Mouse (Mus musculus) limb, embryonic 13.5 days (tissue): Measurements from ENCODE around the gene Etv3. TPM values are rescaled to one million over a fixed set of nuclear protein-coding genes. Genes with fewer than 3 reads are reported as not detected.
A peak's percentile ranks its signal among the peaks of the same experiment; 100 is the strongest.
"Not testable (repeated sequence)": the region's sequence is repeated elsewhere in the genome, so short reads cannot be mapped to it uniquely, and the experiment has no call there.

Source experiments
- ATAC-seq: fragments of 200-750 bp; cut with Nextera tagmentation; 2 replicates; pipeline ENCODE4 v1.8.0; 2017; ENCODE audit warnings: low read depth, moderate number of reproducible peaks, moderate TSS enrichment; ENCODE audit not compliant: low FRiP score
- H3K27ac ChIP-seq: fragments of 300-500 bp; sonication (generic); 2 replicates; pipeline ENCODE4 v1.5.1; 2015; ENCODE audit warnings: inconsistent platforms, mild to moderate bottlenecking, moderate library complexity
- H3K27me3 ChIP-seq: fragments of 300-500 bp; sonication (generic); 2 replicates; pipeline ENCODE4 v1.6.1; 2015; ENCODE audit warnings: mild to moderate bottlenecking, inconsistent platforms
- H3K36me3 ChIP-seq: fragments of 300-500 bp; sonication (generic); 2 replicates; pipeline ENCODE4 v1.6.1; 2015; ENCODE audit warnings: inconsistent platforms, mild to moderate bottlenecking, moderate library complexity
- H3K4me1 ChIP-seq: fragments of 300-500 bp; sonication (generic); 2 replicates; pipeline ENCODE4 v1.6.1; 2015; ENCODE audit warnings: inconsistent platforms
- H3K4me2 ChIP-seq: fragments of 300-500 bp; sonication (generic); replicated peaks from 2 replicates; pipeline ENCODE4 v1.6.1; 2015; ENCODE audit warnings: inconsistent platforms, mild to moderate bottlenecking, moderate library complexity
- H3K4me3 ChIP-seq: fragments of 300-500 bp; sonication (generic); 2 replicates; pipeline ENCODE4 v1.5.1; 2015; ENCODE audit warnings: moderate library complexity, mild to moderate bottlenecking, inconsistent platforms
- H3K9ac ChIP-seq: fragments of 300-500 bp; sonication (generic); 2 replicates; pipeline ENCODE4 v1.6.1; 2015; ENCODE audit warnings: mild to moderate bottlenecking, inconsistent platforms
- H3K9me3 ChIP-seq: fragments of 300-500 bp; sonication (generic); 2 replicates; pipeline ENCODE4 v1.6.1; 2016; ENCODE audit warnings: inconsistent platforms
- WGBS: fragments of 180-500 bp; shearing (Covaris S2); methylation state at CpG from one replicate; pipeline ENCODE4 v1.1.7; 2015; 5-methylcytosine and 5-hydroxymethylcytosine counted together
- polyA plus RNA-seq: library from polyadenylated mRNA; unstranded; fragments of >200 nt; fragmentation: Nextera tagmentation; extraction: Ambion mirVana; gene quantifications from 2 replicates; pipeline ENCODE4 v1.2.1, GENCODE M21; 2015

Etv3 gene
- polyA plus RNA-seq, 1 experiment from 2014 or later: 21.1 TPM

DNA sequence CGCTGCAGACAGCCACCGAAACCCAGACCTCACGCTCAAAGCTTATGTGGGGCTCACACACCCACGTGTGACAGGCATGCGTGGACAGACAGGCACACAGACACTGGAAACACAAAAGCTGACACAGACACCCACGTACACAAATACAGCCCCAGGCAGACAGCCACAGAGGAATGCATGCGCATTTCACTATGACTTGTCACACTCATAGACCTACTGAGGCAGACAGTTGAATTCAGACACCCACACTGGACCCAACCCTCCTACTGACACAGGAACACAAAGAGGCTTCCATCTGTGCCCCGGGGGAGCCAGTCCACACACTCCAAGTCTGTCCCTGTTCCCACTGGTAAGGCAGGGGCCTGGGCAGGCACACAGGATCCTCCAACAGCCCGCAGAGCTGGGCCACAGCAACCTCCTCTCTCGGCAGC is 21.1 kb downstream of the Etv3 start:
- Histone ChIP-seq H3K27ac (no peak overlapping the region), H3K9me3 (no peaks in the 10 kb centered on the region), H3K4me2 (no peak overlapping the region), H3K27me3 (peaks cover 20% of the 10 kb centered on the region), H3K4me3 (no peak overlapping the region), H3K4me1 (0 out of 2 replicates have a peak, but pooled peaks cover 4% of the 10 kb centered on the region), H3K36me3 (no peaks in the 10 kb centered on the region; the same call in 1 of the 2 replicates), H3K9ac (no peak overlapping the region)
- WGBS: 68% methylated on average over 10 of the region's 10 CpGs
- no peak for ATAC-seq

DNA sequence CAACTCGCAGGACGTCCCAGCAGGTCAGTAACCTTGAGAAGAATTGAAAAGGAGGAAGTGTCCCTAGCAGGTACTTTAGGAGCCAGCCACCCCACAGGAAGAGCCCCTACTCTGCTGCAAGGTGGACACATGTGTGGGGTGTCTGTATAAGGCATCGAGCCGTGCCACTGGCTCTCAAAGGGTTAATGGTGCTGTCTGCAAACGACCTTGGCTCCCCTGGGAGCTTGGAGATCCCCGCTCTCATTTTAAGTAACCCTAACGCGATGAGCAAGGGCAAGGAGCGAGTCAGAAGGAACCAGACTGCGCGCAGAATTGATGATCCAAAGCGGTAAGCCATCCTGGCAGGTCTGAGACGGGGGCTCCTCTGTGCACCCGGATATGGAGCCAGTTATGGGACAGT is 24.7 kb downstream of the Etv3 start:
- no peak for ATAC-seq
- Histone ChIP-seq H3K27me3 (peaks cover 33% of the 10 kb centered on the region), H3K9ac (0 out of 2 replicates have a peak overlapping the region, but pooled peaks have one; percentile 19), H3K4me1 (0 out of 2 replicates have a peak, but pooled peaks cover 4% of the 10 kb centered on the region), H3K27ac (no peak overlapping the region), H3K9me3 (no peaks in the 10 kb centered on the region), H3K4me2 (0 out of 2 replicates have a peak overlapping the region, but pooled peaks have one; percentile 16), H3K4me3 (no peak overlapping the region), H3K36me3 (no peaks in the 10 kb centered on the region)
- 26% methylated on average over 14 of the region's 14 CpGs for WGBS

DNA sequence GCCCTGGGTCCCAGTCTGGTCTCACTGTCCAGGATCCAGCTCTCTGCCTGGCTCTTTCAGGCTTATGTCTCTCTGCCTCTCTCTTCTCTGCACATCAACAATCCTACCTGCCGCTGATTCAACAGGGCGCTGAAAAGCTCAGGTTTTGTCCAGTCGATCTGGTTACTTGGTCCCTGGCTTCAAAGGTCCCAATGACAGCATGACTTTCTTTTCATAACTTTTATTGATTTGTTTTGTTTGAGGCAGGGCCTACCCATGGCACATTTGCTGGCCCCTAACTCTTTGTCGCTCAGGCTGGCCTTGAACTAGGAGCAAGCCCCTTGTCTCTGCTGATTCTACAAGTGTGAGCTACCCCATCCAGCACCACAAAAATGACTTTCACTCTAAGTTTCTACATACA is 27.1 kb downstream of the Etv3 start:
- no peaks in the 10 kb centered on the region for H3K9me3 ChIP-seq
- no peak overlapping the region for H3K27ac ChIP-seq
- H3K36me3 ChIP-seq: no peaks in the 10 kb centered on the region
- H3K4me1 ChIP-seq: 0 out of 2 replicates have a peak, but pooled peaks cover 4% of the 10 kb centered on the region
- peaks cover 33% of the 10 kb centered on the region for H3K27me3 ChIP-seq
- 83% methylated on average over 4 of the region's 4 CpGs for WGBS
- ATAC-seq: no peak
- H3K4me3 ChIP-seq: no peak overlapping the region
- no peak overlapping the region for H3K4me2 ChIP-seq
- H3K9ac ChIP-seq: no peak overlapping the region

- Histone ChIP-seq H3K9me3 (no peaks in the 10 kb centered on the region), H3K9ac (no peak overlapping the region), H3K27me3 (peaks cover 33% of the 10 kb centered on the region), H3K4me2 (no peak overlapping the region), H3K4me3 (no peak overlapping the region), H3K36me3 (no peaks in the 10 kb centered on the region), H3K27ac (no peak overlapping the region), H3K4me1 (0 out of 2 replicates have a peak, but pooled peaks cover 4% of the 10 kb centered on the region)
- ATAC-seq: no peak
- WGBS: 59% methylated on average over 11 of the region's 11 CpGs
These were observed 28.2 kb downstream of the Etv3 start for GRCm38 (mm10) chr3:87553196-87553935.

DNA sequence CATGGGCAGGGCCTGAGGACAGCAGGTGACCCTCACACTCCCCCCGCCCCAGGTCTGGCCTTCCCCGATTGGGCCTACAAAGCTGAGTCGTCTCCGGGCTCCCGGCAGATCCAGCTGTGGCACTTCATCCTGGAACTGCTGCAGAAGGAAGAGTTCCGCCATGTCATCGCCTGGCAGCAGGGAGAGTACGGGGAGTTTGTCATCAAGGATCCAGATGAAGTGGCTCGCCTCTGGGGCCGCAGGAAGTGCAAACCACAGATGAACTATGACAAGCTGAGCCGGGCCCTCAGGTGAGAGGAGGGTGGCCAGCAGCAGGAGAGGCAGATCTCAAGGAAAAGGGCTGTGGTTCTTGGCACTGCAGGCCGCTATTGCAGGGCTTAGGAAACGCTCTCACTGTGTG is 29.7 kb downstream of the Etv3 start:
- ATAC-seq, H3K9ac ChIP-seq, H3K4me1 ChIP-seq, H3K27ac ChIP-seq, H3K4me3 ChIP-seq, H3K36me3 ChIP-seq, H3K4me2 ChIP-seq, H3K9me3 ChIP-seq: not testable (repeated sequence)
- peaks cover 28% of the 10 kb centered on the region for H3K27me3 ChIP-seq
- 78% methylated on average over 12 of the region's 13 CpGs for WGBS

DNA sequence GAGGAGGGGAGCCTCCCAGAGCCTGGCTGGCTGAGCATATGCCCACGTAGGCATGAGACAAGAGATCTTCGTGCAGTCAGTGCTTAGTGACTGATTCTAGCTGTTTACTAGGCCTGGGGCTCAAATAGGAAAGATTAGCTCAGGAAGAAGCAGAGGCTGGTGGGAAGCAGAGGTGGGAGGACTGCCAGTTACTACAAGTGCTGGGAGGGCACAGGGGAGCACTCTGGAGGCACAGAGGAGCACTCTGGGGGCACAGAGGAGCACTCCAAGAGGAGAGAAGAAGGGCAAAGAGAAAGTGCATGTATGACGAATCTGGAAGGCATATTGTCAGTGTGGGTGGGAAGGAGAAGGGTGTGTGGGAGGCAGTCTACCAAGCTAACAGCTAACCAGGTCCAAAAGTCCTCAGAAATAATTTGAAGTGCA is 30.9 kb downstream of the Etv3 start:
- Histone ChIP-seq H3K4me2 (no peak overlapping the region), H3K27me3 (peaks cover 15% of the 10 kb centered on the region), H3K9me3 (no peaks in the 10 kb centered on the region), H3K4me1 (no peaks in the 10 kb centered on the region), H3K9ac (no peak overlapping the region), H3K27ac (no peak overlapping the region), H3K36me3 (no peaks in the 10 kb centered on the region), H3K4me3 (no peak overlapping the region)
- WGBS: 67% methylated on average over 3 of the region's 3 CpGs
- no peak for ATAC-seq

DNA sequence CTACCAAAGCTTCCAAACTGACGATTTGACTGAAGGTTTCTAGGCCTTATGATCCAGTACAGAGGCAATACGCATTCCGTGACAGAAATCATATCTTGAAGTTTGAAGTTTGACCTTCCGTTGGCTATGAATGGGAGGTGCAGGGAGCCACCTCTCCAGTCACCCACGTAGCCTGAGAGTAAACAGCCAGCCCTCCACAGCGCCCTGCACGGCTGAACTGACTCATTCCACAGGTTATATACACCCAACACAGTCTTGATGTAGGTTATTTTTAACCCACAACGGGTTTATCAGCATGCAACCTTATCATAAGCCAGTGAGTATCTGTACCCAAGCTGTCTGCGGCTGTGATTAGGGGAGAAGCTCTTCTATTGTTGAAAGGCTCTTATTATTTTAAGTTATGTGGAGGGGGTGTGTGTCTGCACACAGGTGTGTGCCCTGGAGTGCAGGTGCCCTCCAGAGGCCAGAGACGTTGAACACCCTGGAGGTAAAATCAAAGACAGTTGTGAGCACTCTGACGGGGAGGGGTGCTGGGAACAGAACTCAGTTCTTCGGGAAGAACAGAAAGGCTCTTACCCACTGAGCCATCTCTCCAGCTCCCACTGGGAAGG is 31.6 kb downstream of the Etv3 start:
- no peak overlapping the region for H3K4me2 ChIP-seq
- peaks cover 9% of the 10 kb centered on the region for H3K27me3 ChIP-seq
- no peak overlapping the region for H3K9ac ChIP-seq
- H3K4me3 ChIP-seq: no peak overlapping the region
- H3K27ac ChIP-seq: no peak overlapping the region
- H3K9me3 ChIP-seq: no peaks in the 10 kb centered on the region
- no peaks in the 10 kb centered on the region for H3K36me3 ChIP-seq
- no peaks in the 10 kb centered on the region for H3K4me1 ChIP-seq
- WGBS: 82% methylated on average over 12 of the region's 12 CpGs
- ATAC-seq: no peak

GRCm38 (mm10) chr3:87560156-87560555 is 34.9 kb downstream of the Etv3 start:
- no peak overlapping the region for H3K4me2 ChIP-seq
- no peaks in the 10 kb centered on the region for H3K36me3 ChIP-seq
- no peak for ATAC-seq
- H3K27me3 ChIP-seq: no peaks in the 10 kb centered on the region
- no peaks in the 10 kb centered on the region for H3K9me3 ChIP-seq
- 43% methylated on average over 3 of the region's 3 CpGs for WGBS
- H3K4me3 ChIP-seq: no peak overlapping the region
- H3K27ac ChIP-seq: no peak overlapping the region
- no peak overlapping the region for H3K9ac ChIP-seq
- H3K4me1 ChIP-seq: no peaks in the 10 kb centered on the region

- no peak for ATAC-seq
- Histone ChIP-seq H3K27me3 (no peaks in the 10 kb centered on the region), H3K9ac (no peak overlapping the region), H3K4me3 (no peak overlapping the region), H3K4me1 (0 out of 2 replicates have a peak, but pooled peaks cover 5% of the 10 kb centered on the region), H3K4me2 (no peak overlapping the region), H3K36me3 (no peaks in the 10 kb centered on the region), H3K27ac (no peak overlapping the region), H3K9me3 (no peaks in the 10 kb centered on the region)
- WGBS: 74% methylated on average over 8 of the region's 8 CpGs
These were observed 36.2 kb downstream of the Etv3 start for GRCm38 (mm10) chr3:87561434-87561833.

GRCm38 (mm10) chr3:87562370-87562769 is 37.2 kb downstream of the Etv3 start:
- H3K9me3 ChIP-seq: no peaks in the 10 kb centered on the region
- H3K4me3 ChIP-seq: no peak overlapping the region
- 2% methylated on average over 6 of the region's 6 CpGs for WGBS
- H3K9ac ChIP-seq: no peak overlapping the region
- ATAC-seq: peak; percentile 29; the same call in 1 of the 2 replicates
- no peaks in the 10 kb centered on the region for H3K27me3 ChIP-seq
- H3K4me1 ChIP-seq: 0 out of 2 replicates have a peak, but pooled peaks cover 5% of the 10 kb centered on the region
- H3K27ac ChIP-seq: no peak overlapping the region
- H3K4me2 ChIP-seq: no peak overlapping the region
- H3K36me3 ChIP-seq: no peaks in the 10 kb centered on the region

DNA sequence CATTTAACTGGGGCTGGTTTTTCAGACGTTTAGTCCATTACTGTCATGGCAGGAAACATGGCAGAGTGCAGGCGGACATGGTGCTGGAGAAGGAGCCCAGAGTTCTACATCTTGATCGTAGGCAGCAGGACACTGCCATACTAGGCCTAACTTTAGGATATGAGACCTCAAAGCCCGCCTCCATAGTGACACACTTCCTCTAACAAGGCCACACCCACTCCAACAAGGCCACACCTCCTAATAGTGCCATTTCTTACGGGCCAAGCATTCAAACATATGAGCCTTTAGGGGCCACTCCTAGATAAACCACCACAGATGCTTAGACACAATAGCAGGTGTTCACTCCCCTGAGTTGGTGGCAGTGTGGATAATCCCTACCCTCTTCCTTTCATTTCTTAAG is 38.3 kb downstream of the Etv3 start:
- 75% methylated on average over 5 of the region's 5 CpGs for WGBS
- H3K27ac ChIP-seq: no peak overlapping the region
- H3K9me3 ChIP-seq: no peaks in the 10 kb centered on the region
- no peak overlapping the region for H3K9ac ChIP-seq
- H3K4me1 ChIP-seq: 0 out of 2 replicates have a peak, but pooled peaks cover 5% of the 10 kb centered on the region
- no peak overlapping the region for H3K4me2 ChIP-seq
- no peaks in the 10 kb centered on the region for H3K27me3 ChIP-seq
- no peaks in the 10 kb centered on the region for H3K36me3 ChIP-seq
- H3K4me3 ChIP-seq: no peak overlapping the region
- no peak for ATAC-seq

DNA sequence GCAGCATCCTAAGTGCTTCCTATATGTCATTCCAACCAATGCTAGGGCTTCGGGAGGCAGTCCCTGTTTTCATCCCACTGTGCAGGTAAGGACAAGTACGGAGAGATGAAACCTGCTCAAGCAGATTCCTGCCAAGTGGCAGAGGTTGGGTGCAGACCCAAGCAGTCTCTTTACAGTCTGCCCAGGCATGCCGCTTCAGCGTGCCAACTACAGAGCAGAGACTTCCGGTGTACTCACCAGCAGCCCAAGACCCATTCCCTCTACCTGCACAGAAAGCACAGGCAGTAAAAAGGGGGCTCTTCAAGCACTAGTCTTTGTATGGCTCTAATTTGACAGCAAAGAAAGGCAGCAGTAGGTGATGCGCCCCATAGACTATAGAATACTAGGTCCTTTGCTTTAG is 40.4 kb downstream of the Etv3 start:
- 84% methylated on average over 6 of the region's 6 CpGs for WGBS
- Histone ChIP-seq H3K27ac (0 out of 2 replicates have a peak overlapping the region, but pooled peaks have one; percentile 58), H3K4me3 (no peak overlapping the region), H3K4me1 (0 out of 2 replicates have a peak, but pooled peaks cover 5% of the 10 kb centered on the region), H3K36me3 (no peaks in the 10 kb centered on the region), H3K9me3 (no peaks in the 10 kb centered on the region), H3K4me2 (peak overlapping the region; percentile 55), H3K27me3 (no peaks in the 10 kb centered on the region), H3K9ac (peak overlapping the region; percentile 19; the same call in 1 of the 2 replicates)
- ATAC-seq: no peak
